Mouse (Mus musculus): ENCODE data around the gene Lrig1. TPM values are rescaled to one million over a fixed set of nuclear protein-coding genes. Genes with fewer than 3 reads are reported as not detected.

The Lrig1 gene
- polyA plus RNA-seq (2015; fragmentation: Nextera tagmentation; extraction: Ambion mirVana): 15.2 and 19.6 TPM in 2 replicates

DNA sequence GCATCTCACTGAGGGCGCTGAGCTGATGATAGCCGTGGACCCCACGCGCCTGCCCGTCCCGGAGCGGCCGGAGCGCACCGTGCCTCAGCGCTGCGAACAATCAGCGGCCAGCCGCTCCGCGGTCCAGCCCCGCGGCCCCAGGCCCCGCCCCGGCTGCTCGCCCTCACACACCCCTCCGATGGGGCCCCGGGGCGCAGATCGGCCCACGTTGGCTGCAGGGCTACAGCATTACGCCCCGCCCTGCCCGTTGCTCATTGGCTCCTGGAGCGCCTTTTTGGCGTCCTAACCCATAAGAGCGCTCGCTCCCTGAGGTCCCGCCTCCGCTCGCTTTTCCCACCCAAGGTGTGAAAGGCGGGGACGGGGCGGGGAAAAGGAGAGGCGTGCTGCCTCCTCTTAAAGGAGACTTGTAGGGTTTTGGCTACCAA, at the start of gene Lrig1:
Gene Lrig1, minus strand, starts transcription at position 92 of the 425 bp plus-strand sequence.
- WGBS: under 1% methylated on average over 40 of the region's 40 CpGs
- peak; percentile 14; the same call in 1 of the 2 replicates for TF ChIP-seq CTCF (IDR thresholded peaks at IDR 0.05; ENCODE audit: low read depth)
- no peak for TF ChIP-seq EP300 (optimal IDR thresholded peaks at IDR 0.05)
- no peaks in the 10 kb centered on the region for H3K27me3 ChIP-seq (ENCODE audit: control insufficient read depth, insufficient read depth, low read length)

DNA sequence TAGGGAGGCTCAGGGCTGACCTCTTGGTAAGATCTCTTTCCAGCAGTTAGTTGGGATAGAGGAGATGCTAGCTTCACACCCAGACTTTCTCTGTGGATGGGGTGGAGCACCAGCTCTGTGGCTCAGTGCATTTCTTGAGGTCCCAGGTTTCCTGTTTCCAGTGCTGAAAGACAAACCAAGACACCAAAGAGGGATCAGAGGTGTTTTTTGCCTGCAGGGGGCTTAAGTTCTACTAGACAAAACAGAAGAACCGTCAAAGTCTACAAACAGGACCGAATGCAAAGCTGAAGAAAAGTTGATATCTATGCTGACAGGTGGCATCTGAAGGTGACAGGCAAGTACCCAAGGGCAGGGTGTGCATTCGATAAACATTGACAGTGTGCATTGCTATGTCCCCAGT, 49.7 kb upstream of the Lrig1 start:
- WGBS: 77% methylated on average over 3 of the region's 3 CpGs
- TF ChIP-seq CTCF (IDR thresholded peaks at IDR 0.05; ENCODE audit: low read depth) (no peak), EP300 (optimal IDR thresholded peaks at IDR 0.05) (no peak)
- no peak overlapping the region for H3K4me3 ChIP-seq (ENCODE audit: low read depth, low read length)
- no peaks in the 10 kb centered on the region for H3K9me3 ChIP-seq (ENCODE audit: control insufficient read depth, low read length)
- H3K9ac ChIP-seq (ENCODE audit: low read length): no peak overlapping the region
- H3K4me2 ChIP-seq (replicated peaks; ENCODE audit: low read depth): no peak overlapping the region
- ATAC-seq (ENCODE audit: low FRiP score, low TSS enrichment): no peak
- H3K36me3 ChIP-seq (ENCODE audit: control insufficient read depth, insufficient read depth, low read length): no peaks in the 10 kb centered on the region
- no peak overlapping the region for H3K27ac ChIP-seq (replicated peaks)
- DNase-seq (ENCODE audit: low spot score): no peak
- no peaks in the 10 kb centered on the region for H3K4me1 ChIP-seq (replicated peaks; ENCODE audit: control insufficient read depth, insufficient read depth)
- no peaks in the 10 kb centered on the region for H3K27me3 ChIP-seq (ENCODE audit: control insufficient read depth, insufficient read depth, low read length)

More for the DNA sequence above, at the start of gene Lrig1:
- DNase-seq (ENCODE audit: low spot score): peak; percentile 100
- peak; percentile 99 for ATAC-seq (ENCODE audit: low FRiP score, low TSS enrichment)
- no peaks in the 10 kb centered on the region for H3K9me3 ChIP-seq (ENCODE audit: control insufficient read depth, low read length)
- H3K9ac ChIP-seq (ENCODE audit: low read length): peak within 1 kb of the TSS; percentile 89
- H3K36me3 ChIP-seq (ENCODE audit: control insufficient read depth, insufficient read depth, low read length): no peaks in the 10 kb centered on the region
- peak within 1 kb of the TSS; percentile 95 for H3K27ac ChIP-seq (replicated peaks)
- peak within 1 kb of the TSS; percentile 79 for H3K4me2 ChIP-seq (replicated peaks; ENCODE audit: low read depth)
- peak within 1 kb of the TSS; percentile 89 for H3K4me3 ChIP-seq (ENCODE audit: low read depth, low read length)
- H3K4me1 ChIP-seq (replicated peaks; ENCODE audit: control insufficient read depth, insufficient read depth): peaks cover 7% of the 10 kb centered on the region

DNA sequence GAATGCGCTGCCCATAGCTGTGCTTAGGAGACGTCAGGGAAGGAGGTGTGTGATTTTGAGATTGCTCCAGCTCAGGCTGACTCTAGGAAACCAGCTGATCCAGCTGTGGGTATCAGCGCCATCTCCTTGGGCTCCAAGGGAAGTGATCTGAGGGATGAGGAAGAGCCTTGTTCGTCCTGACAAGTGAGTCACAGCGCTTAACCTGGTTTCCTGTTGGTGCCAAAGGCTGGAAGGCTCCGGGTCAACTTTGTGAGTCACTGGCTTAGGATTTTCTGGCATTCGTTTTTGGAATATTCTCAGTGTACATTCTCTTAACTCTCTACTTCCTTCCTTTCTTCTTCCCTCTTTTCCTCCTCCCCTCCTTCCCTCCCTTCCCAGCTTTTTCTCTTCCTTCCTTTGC, 48.4 kb upstream of the Lrig1 start:
- Histone ChIP-seq H3K36me3 (ENCODE audit: control insufficient read depth, insufficient read depth, low read length) (no peaks in the 10 kb centered on the region), H3K9ac (ENCODE audit: low read length) (no peak overlapping the region), H3K9me3 (ENCODE audit: control insufficient read depth, low read length) (no peaks in the 10 kb centered on the region), H3K4me2 (replicated peaks; ENCODE audit: low read depth) (no peak overlapping the region), H3K4me3 (ENCODE audit: low read depth, low read length) (no peak overlapping the region), H3K27me3 (ENCODE audit: control insufficient read depth, insufficient read depth, low read length) (no peaks in the 10 kb centered on the region), H3K27ac (replicated peaks) (no peak overlapping the region), H3K4me1 (replicated peaks; ENCODE audit: control insufficient read depth, insufficient read depth) (no peaks in the 10 kb centered on the region)
- ATAC-seq (ENCODE audit: low FRiP score, low TSS enrichment) (peak; percentile 49; the same call in 1 of the 2 replicates), DNase-seq (ENCODE audit: low spot score) (no peak)
- 43% methylated on average over 7 of the region's 7 CpGs for WGBS
- no peak for TF ChIP-seq EP300 (optimal IDR thresholded peaks at IDR 0.05)
- no peak for TF ChIP-seq CTCF (IDR thresholded peaks at IDR 0.05; ENCODE audit: low read depth)

DNA sequence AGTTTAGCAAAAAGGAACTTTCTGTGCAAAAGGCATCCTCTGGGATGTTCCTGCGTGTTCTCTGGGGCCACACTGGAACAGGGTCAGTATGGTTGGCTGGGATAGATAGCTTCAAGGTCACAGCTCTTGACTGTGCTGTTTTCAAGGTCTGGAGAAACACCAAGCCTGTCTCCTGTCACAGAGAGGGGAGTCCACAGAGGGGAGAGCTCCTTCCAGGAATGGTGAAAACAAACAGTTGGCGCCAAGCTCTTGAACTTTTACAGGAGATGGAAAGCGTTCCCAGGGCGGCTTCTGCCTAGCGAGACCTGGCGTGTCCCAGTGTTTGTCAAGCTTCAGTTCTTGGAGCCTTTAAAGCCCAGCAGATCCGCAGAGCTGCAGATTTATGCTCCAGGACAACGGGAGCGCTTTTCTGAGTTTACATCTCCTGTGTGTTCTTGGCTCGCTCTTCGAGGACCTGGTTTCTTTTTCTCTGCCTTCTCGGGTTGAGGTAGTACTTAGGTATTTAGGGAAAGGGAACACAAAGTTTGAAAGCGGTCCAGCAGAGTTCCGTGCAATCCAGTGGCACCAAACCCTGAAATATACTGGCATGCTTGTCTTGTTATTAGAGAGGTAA, 40.3 kb upstream of the Lrig1 start:
- DNase-seq (ENCODE audit: low spot score): peak; percentile 29
- Histone ChIP-seq H3K4me2 (replicated peaks; ENCODE audit: low read depth) (peak overlapping the region; percentile 20), H3K27ac (replicated peaks) (peak overlapping the region; percentile 56)

DNA sequence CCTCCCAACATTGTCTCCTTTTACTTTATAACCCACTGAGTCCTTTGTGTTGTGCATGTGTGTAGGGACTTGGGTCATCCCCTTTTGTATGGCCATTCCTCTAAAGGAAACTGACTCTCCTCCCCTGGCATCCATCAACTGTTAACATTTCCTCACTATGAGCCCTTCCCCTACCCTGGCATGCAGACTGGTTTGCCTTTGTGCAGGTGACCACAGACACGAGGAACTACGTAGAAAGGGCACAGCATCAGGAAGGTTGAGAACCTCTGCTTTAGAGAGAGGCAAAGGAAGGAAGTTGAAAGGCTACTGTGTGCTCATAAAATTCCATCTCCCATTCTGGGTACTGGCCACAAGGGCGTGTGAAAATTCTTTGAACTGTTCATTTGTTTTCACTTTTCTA, 38.7 kb upstream of the Lrig1 start:
- ATAC-seq (ENCODE audit: low FRiP score, low TSS enrichment): no peak
- no peak for TF ChIP-seq CTCF (IDR thresholded peaks at IDR 0.05; ENCODE audit: low read depth)
- no peak for TF ChIP-seq EP300 (optimal IDR thresholded peaks at IDR 0.05)
- no peak overlapping the region for H3K9ac ChIP-seq (ENCODE audit: low read length)
- H3K4me3 ChIP-seq (ENCODE audit: low read depth, low read length): no peak overlapping the region
- H3K9me3 ChIP-seq (ENCODE audit: control insufficient read depth, low read length): no peaks in the 10 kb centered on the region
- no peak for DNase-seq (ENCODE audit: low spot score)
- H3K36me3 ChIP-seq (ENCODE audit: control insufficient read depth, insufficient read depth, low read length): no peaks in the 10 kb centered on the region
- no peak overlapping the region for H3K27ac ChIP-seq (replicated peaks)
- H3K4me2 ChIP-seq (replicated peaks; ENCODE audit: low read depth): no peak overlapping the region
- 68% methylated on average over 3 of the region's 3 CpGs for WGBS
- no peaks in the 10 kb centered on the region for H3K4me1 ChIP-seq (replicated peaks; ENCODE audit: control insufficient read depth, insufficient read depth)
- no peaks in the 10 kb centered on the region for H3K27me3 ChIP-seq (ENCODE audit: control insufficient read depth, insufficient read depth, low read length)

More for the DNA sequence above, 40.3 kb upstream of the Lrig1 start:
- Histone ChIP-seq H3K9ac (ENCODE audit: low read length) (no peak overlapping the region), H3K9me3 (ENCODE audit: control insufficient read depth, low read length) (no peaks in the 10 kb centered on the region), H3K27me3 (ENCODE audit: control insufficient read depth, insufficient read depth, low read length) (no peaks in the 10 kb centered on the region), H3K4me3 (ENCODE audit: low read depth, low read length) (no peak overlapping the region), H3K4me1 (replicated peaks; ENCODE audit: control insufficient read depth, insufficient read depth) (no peaks in the 10 kb centered on the region), H3K36me3 (ENCODE audit: control insufficient read depth, insufficient read depth, low read length) (no peaks in the 10 kb centered on the region)
- TF ChIP-seq CTCF (IDR thresholded peaks at IDR 0.05; ENCODE audit: low read depth): 0 out of 2 replicates have a peak, but pooled peaks have one; percentile 2
- no peak for TF ChIP-seq EP300 (optimal IDR thresholded peaks at IDR 0.05)
- ATAC-seq (ENCODE audit: low FRiP score, low TSS enrichment): no peak
- WGBS: 28% methylated on average over 14 of the region's 14 CpGs

DNA sequence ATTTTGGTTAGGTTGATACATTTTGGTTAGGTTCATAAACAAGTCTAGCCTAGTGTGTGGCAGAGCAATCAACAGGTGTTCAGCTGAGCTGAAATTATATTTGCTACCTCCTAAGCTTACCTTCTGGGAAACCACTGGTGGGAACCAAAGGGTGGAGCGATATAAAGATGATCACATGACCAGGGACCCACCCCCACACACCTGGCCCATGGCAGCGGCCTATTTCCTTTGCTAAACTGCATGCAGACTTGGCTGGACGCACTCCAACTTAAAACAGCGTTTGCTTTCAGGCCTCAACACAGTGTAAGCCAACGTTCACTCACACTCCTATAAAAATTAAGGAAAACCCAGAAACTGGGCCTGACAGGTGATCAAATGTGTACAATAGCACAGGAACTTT, 33.9 kb upstream of the Lrig1 start:
- Histone ChIP-seq H3K9me3 (ENCODE audit: control insufficient read depth, low read length) (no peaks in the 10 kb centered on the region), H3K27ac (replicated peaks) (no peak overlapping the region), H3K36me3 (ENCODE audit: control insufficient read depth, insufficient read depth, low read length) (no peaks in the 10 kb centered on the region), H3K9ac (ENCODE audit: low read length) (no peak overlapping the region), H3K4me2 (replicated peaks; ENCODE audit: low read depth) (no peak overlapping the region), H3K27me3 (ENCODE audit: control insufficient read depth, insufficient read depth, low read length) (no peaks in the 10 kb centered on the region), H3K4me1 (replicated peaks; ENCODE audit: control insufficient read depth, insufficient read depth) (no peaks in the 10 kb centered on the region), H3K4me3 (ENCODE audit: low read depth, low read length) (no peak overlapping the region)
- TF ChIP-seq EP300 (optimal IDR thresholded peaks at IDR 0.05): no peak
- TF ChIP-seq CTCF (IDR thresholded peaks at IDR 0.05; ENCODE audit: low read depth): no peak
- DNase-seq (ENCODE audit: low spot score) (peak; percentile 21), ATAC-seq (ENCODE audit: low FRiP score, low TSS enrichment) (no peak)
- WGBS: 48% methylated on average over 5 of the region's 5 CpGs
